Mouse (Mus musculus): Measurements from ENCODE around the gene Gm45837.
"Not testable (repeated sequence)": the region's sequence is repeated elsewhere in the genome, so short reads cannot be mapped to it uniquely, and the experiment has no call there.

The Gm45837 gene

GRCm38 (mm10) chr7:101549266-101549665 is 138.6 kb downstream of the Gm45837 start:
- in situ Hi-C loops (cut with MboI, MseI): no loop called here

- in situ Hi-C loops (cut with MboI, MseI): no loop called here
Observed at GRCm38 (mm10) chr7:101550686-101551485, 140.2 kb downstream of the Gm45837 start.

- in situ Hi-C loops (cut with MboI, MseI): no loop called here
Observed at GRCm38 (mm10) chr7:101551530-101551929, 140.8 kb downstream of the Gm45837 start.

GRCm38 (mm10) chr7:101555473-101555872 is 144.8 kb downstream of the Gm45837 start:
- in situ Hi-C loops (cut with MboI, MseI): not testable (repeated sequence)

- in situ Hi-C loops (cut with MboI, MseI): no loop called here
Observed at GRCm38 (mm10) chr7:101557391-101557790, 146.7 kb downstream of the Gm45837 start.

GRCm38 (mm10) chr7:101559393-101559792 is 148.7 kb downstream of the Gm45837 start:
- in situ Hi-C loops (cut with MboI, MseI): not testable (repeated sequence)
